Mouse (Mus musculus): Measurements from ENCODE around the gene Slc25a45.

GRCm38 (mm10) chr19:5927026-5927425 is 49.4 kb downstream of the Slc25a45 start:
- TF ChIP-seq CTCF (IDR thresholded peaks at IDR 0.05; ENCODE audit: low read depth, low read length) (no peak), POLR2A (IDR thresholded peaks at IDR 0.05; ENCODE audit: extremely low read depth, insufficient read depth, low read length) (no peak)
